Mouse (Mus musculus) small intestine, adult 2 months (tissue): ENCODE results near the gene Myo15.

Experiments
- CTCF ChIP-seq: fragments of 200-500 bp; IDR thresholded peaks from 2 replicates; pipeline ENCODE4 v1.5.1; 2012; ENCODE audit warnings: low read depth, mild to moderate bottlenecking, control low read depth, inconsistent platforms, low read length, moderate library complexity, mixed read lengths; ENCODE audit not compliant: insufficient replicate concordance, insufficient read length; ENCODE audit errors: extremely low read depth
- POLR2A ChIP-seq: fragments of 200-500 bp; IDR thresholded peaks from 2 replicates; pipeline ENCODE4 v1.6.1; 2012; ENCODE audit warnings: low read depth, mild to moderate bottlenecking, control low read depth, inconsistent platforms, low read length, moderate library complexity

DNA sequence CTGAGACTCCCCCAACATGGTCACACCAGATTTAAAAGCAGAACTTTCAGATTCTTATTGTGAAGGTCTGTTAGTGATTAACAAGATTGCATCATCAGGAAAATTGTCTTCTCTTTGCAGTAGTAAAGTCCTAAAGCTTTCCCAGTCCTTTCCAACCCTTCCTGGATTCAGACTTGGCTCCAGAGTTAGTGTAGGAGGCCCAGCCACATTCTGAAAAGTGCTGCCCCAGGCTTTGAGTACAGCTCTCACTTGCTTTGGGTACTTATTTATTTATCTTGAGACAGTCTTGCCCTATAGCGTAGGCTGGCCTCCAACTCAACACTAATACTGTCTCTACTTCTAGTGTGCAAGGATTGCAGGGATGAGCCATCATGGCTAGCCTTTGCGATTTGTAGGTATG lies 71.6 kb downstream of the Myo15 start:
- no peak for TF ChIP-seq CTCF
- TF ChIP-seq POLR2A = no peak
